Mouse (Mus musculus): ENCODE results near the gene Sult1e1. TPM values are rescaled to one million over a fixed set of nuclear protein-coding genes. Genes with fewer than 3 reads are reported as not detected.

The Sult1e1 gene
- not detected for polyA plus RNA-seq (2015; fragmentation: Illumina TruSeq; extraction: RNeasy Lipid Tissue Mini Kit (QIAGEN cat#74804); ENCODE audit: low read depth, low replicate concordance)

DNA sequence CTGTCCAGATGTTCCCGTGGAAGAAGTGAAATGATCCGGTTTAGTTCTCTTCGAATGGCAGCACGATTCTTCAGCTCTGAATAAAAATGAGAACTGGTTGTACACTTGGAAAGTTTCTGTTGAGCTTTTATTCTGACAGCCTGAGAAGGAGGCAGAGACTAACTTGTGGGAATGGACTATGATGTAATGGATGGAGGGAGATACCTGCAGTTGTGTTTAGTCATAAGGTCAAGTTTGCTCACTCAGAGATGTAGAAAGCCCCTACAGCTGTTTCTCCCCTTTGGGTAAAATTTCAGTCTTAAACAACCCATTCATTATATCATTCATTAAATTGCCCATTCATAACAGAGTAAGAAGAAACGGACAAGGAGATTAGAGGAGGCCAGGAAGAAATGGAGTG lies at the start of gene Sult1e1:
TSS of gene Sult1e1 (minus strand) at position 101 of the 400 bp plus-strand sequence.

DNA sequence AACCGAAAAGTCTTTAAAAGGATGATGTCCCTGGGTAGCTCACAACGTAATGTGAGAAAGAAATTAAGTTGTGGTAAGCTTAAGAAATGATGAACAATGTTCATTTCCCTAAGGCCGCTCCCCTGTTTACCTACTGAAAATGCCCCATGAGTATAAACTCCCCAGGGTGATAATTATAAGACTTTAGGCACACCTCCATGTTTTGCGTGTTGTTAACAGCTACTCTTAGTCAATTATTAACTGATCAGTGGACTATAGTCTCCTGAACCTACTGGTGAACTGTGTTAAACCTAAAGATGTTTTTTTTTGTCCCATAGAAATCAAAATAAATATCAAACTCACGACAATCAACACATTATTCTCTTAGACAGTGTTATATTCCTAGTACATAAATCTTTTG lies 22.5 kb downstream of the Sult1e1 start, which contains the start of gene Sult1d1:
TSS of gene Sult1d1 (minus strand) at position 183 of the 400 bp plus-strand sequence.

DNA sequence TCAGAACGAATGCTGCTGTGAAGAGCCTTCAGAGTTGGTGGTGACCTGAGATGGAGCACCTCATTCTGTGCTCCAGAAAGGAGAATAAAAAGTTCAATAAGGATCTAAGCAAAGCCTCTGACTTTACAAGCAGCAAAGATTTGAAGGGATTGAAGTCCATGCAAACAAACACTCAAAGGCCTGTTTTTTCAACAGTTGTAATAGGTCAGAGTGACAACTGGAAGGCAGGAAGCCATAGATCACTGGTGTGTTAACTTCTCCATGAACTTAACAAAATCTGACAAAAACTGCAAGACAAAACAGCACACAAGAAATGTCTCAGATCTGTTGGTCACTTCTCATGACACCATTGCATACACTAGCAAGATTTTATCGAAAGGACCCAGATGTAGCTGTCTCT lies 53.3 kb downstream of the Sult1e1 start, which contains the start of gene Sult1b1:
TSS of gene Sult1b1 (minus strand) at position 85 of the 400 bp plus-strand sequence.

Other genes starting within 250 kb of the Sult1e1 start
- not detected for gene Ugt2b38, start 167.4 kb downstream of the Sult1e1 start, polyA plus RNA-seq (2015; fragmentation: Illumina TruSeq; extraction: RNeasy Lipid Tissue Mini Kit (QIAGEN cat#74804); ENCODE audit: low read depth, low replicate concordance)
- not detected for gene Ugt2a2, start 109.3 kb downstream of the Sult1e1 start, polyA plus RNA-seq (2015; fragmentation: Illumina TruSeq; extraction: RNeasy Lipid Tissue Mini Kit (QIAGEN cat#74804); ENCODE audit: low read depth, low replicate concordance)
- gene Gm43638, start 104.8 kb downstream of the Sult1e1 start, polyA plus RNA-seq (2015; fragmentation: Illumina TruSeq; extraction: RNeasy Lipid Tissue Mini Kit (QIAGEN cat#74804); ENCODE audit: low read depth, low replicate concordance) = not detected
- not detected for gene Ugt2a1, start 100.7 kb downstream of the Sult1e1 start, polyA plus RNA-seq (2015; fragmentation: Illumina TruSeq; extraction: RNeasy Lipid Tissue Mini Kit (QIAGEN cat#74804); ENCODE audit: low read depth, low replicate concordance)
- gene Sult1b1, start 53.4 kb downstream of the Sult1e1 start, polyA plus RNA-seq (2015; fragmentation: Illumina TruSeq; extraction: RNeasy Lipid Tissue Mini Kit (QIAGEN cat#74804); ENCODE audit: low read depth, low replicate concordance) = not detected
- not detected for gene Sult1d1, start 22.6 kb downstream of the Sult1e1 start, polyA plus RNA-seq (2015; fragmentation: Illumina TruSeq; extraction: RNeasy Lipid Tissue Mini Kit (QIAGEN cat#74804); ENCODE audit: low read depth, low replicate concordance)
- gene Csn1s1, start 74.6 kb upstream of the Sult1e1 start, polyA plus RNA-seq (2015; fragmentation: Illumina TruSeq; extraction: RNeasy Lipid Tissue Mini Kit (QIAGEN cat#74804); ENCODE audit: low read depth, low replicate concordance) = not detected
- gene Csn2, start 108.0 kb upstream of the Sult1e1 start, polyA plus RNA-seq (2015; fragmentation: Illumina TruSeq; extraction: RNeasy Lipid Tissue Mini Kit (QIAGEN cat#74804); ENCODE audit: low read depth, low replicate concordance) = not detected
- gene Csn1s2a, start 183.0 kb upstream of the Sult1e1 start, polyA plus RNA-seq (2015; fragmentation: Illumina TruSeq; extraction: RNeasy Lipid Tissue Mini Kit (QIAGEN cat#74804); ENCODE audit: low read depth, low replicate concordance) = not detected
- gene Csn1s2b, start 216.5 kb upstream of the Sult1e1 start, polyA plus RNA-seq (2015; fragmentation: Illumina TruSeq; extraction: RNeasy Lipid Tissue Mini Kit (QIAGEN cat#74804); ENCODE audit: low read depth, low replicate concordance) = not detected
- not detected for gene Prr27, start 234.1 kb upstream of the Sult1e1 start, polyA plus RNA-seq (2015; fragmentation: Illumina TruSeq; extraction: RNeasy Lipid Tissue Mini Kit (QIAGEN cat#74804); ENCODE audit: low read depth, low replicate concordance)